Mouse (Mus musculus): ENCODE measurements around the gene Ddx5. TPM values are rescaled to one million over a fixed set of nuclear protein-coding genes. Genes with fewer than 3 reads are reported as not detected.
A peak's percentile ranks its signal among the peaks of the same experiment; 100 is the strongest.

Ddx5 gene
- polyA plus RNA-seq, 1 experiment from 2014 or later: 175 TPM

DNA sequence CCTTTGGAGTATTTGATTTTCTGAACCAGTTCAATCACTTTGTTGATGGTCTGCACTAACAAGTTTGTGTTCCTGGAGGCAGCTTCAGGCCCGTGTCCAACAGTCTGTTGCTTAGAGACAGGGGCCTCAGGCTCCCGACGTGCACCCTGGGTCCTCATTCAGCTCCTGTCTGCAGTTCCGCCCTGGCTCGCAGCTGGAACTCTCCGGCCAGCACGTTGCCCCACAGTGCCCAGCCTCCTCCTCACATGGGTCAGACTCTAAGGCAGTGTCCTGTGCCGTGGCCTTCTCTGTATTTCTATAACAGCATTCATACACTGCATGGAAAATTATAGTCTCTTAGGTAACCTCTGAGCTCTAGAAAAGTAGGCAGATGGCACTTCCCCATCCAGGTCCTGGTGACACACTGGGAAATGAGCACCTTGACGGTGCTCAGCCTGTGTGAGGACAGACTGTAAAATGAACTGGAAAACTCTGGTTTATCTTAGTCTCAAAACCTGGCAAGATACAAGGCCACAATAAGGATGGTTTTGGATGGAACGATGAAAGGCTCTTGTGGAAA, 13.2 kb upstream of the Ddx5 start:
- Histone ChIP-seq H3K9ac (ENCODE audit: low read length) (no peak overlapping the region), H3K36me3 (ENCODE audit: control insufficient read depth, insufficient read depth, low read length) (peaks cover 12% of the 10 kb centered on the region), H3K4me2 (replicated peaks; ENCODE audit: low read depth) (no peak overlapping the region), H3K9me3 (ENCODE audit: control insufficient read depth, low read length) (no peaks in the 10 kb centered on the region), H3K4me3 (ENCODE audit: low read depth, low read length) (no peak overlapping the region), H3K27me3 (ENCODE audit: control insufficient read depth, insufficient read depth, low read length) (no peaks in the 10 kb centered on the region), H3K27ac (replicated peaks) (no peak overlapping the region), H3K4me1 (replicated peaks; ENCODE audit: control insufficient read depth, insufficient read depth) (no peaks in the 10 kb centered on the region)
- DNase-seq (ENCODE audit: low spot score): no peak
- ATAC-seq (ENCODE audit: low FRiP score, low TSS enrichment): 0 out of 2 replicates have a peak, but pooled peaks have one; percentile 28
- WGBS: 89% methylated on average over 10 of the region's 10 CpGs
- TF ChIP-seq EP300 (optimal IDR thresholded peaks at IDR 0.05) (no peak), CTCF (IDR thresholded peaks at IDR 0.05; ENCODE audit: low read depth) (no peak)

DNA sequence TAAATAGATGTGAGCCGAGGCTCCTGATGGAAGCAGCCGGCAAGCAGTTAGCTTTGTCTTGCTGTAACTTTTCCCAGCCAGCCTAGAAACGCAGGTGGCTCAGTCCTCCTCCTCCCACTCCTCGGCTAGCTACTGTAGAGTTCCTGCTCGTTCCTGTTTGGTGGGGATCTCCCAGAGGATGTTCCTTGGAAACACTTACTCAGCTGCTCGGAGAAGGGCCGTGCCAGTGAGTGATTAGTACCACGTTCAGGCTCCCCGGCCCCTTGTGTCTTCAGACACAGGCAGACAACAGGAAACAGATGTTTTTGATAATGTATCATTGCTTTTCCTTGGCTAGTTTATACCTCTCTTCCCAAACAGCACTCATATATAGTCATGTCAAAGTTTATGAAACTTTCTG, 6.7 kb upstream of the Ddx5 start:
- Histone ChIP-seq H3K4me1 (replicated peaks; ENCODE audit: control insufficient read depth, insufficient read depth) (no peaks in the 10 kb centered on the region), H3K9me3 (ENCODE audit: control insufficient read depth, low read length) (no peaks in the 10 kb centered on the region), H3K4me2 (replicated peaks; ENCODE audit: low read depth) (no peak overlapping the region), H3K27ac (replicated peaks) (no peak overlapping the region), H3K27me3 (ENCODE audit: control insufficient read depth, insufficient read depth, low read length) (no peaks in the 10 kb centered on the region), H3K36me3 (ENCODE audit: control insufficient read depth, insufficient read depth, low read length) (peaks cover 7% of the 10 kb centered on the region), H3K4me3 (ENCODE audit: low read depth, low read length) (no peak overlapping the region), H3K9ac (ENCODE audit: low read length) (no peak overlapping the region)
- 52% methylated on average over 9 of the region's 9 CpGs for WGBS
- no peak for DNase-seq (ENCODE audit: low spot score)
- ATAC-seq (ENCODE audit: low FRiP score, low TSS enrichment): peak; percentile 24; the same call in 1 of the 2 replicates
- TF ChIP-seq EP300 (optimal IDR thresholded peaks at IDR 0.05) (no peak), CTCF (IDR thresholded peaks at IDR 0.05; ENCODE audit: low read depth) (no peak)

DNA sequence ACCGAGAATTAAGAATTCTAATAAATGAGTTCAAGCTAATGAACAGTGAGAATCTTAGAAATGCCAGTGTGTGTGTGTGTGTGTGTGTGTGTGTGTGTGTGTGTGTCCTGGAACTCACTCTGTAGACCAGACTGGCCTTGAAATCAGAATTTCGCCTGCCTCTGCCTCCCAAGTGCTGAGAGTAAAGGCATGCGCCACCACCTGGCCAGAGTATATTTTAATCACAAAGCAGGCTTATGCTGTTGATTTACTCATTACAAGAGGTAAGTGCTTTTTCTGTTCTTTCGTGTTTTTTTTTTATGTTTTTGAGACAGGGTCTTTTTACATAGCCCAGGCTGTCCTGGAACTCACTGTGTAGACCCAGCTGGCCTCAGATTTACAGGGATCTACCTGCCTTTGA, 4.9 kb upstream of the Ddx5 start:
- Histone ChIP-seq H3K27me3 (ENCODE audit: control insufficient read depth, insufficient read depth, low read length) (no peaks in the 10 kb centered on the region), H3K4me3 (ENCODE audit: low read depth, low read length) (no peak overlapping the region), H3K9me3 (ENCODE audit: control insufficient read depth, low read length) (no peaks in the 10 kb centered on the region), H3K4me1 (replicated peaks; ENCODE audit: control insufficient read depth, insufficient read depth) (no peaks in the 10 kb centered on the region), H3K9ac (ENCODE audit: low read length) (no peak overlapping the region), H3K4me2 (replicated peaks; ENCODE audit: low read depth) (no peak overlapping the region), H3K27ac (replicated peaks) (no peak overlapping the region), H3K36me3 (ENCODE audit: control insufficient read depth, insufficient read depth, low read length) (peaks cover 7% of the 10 kb centered on the region; the same call in 1 of the 2 replicates)
- 80% methylated on average over 4 of the region's 4 CpGs for WGBS
- peak; percentile 44 for TF ChIP-seq CTCF (IDR thresholded peaks at IDR 0.05; ENCODE audit: low read depth)
- TF ChIP-seq EP300 (optimal IDR thresholded peaks at IDR 0.05): no peak
- DNase-seq (ENCODE audit: low spot score) (no peak), ATAC-seq (ENCODE audit: low FRiP score, low TSS enrichment) (no peak)

DNA sequence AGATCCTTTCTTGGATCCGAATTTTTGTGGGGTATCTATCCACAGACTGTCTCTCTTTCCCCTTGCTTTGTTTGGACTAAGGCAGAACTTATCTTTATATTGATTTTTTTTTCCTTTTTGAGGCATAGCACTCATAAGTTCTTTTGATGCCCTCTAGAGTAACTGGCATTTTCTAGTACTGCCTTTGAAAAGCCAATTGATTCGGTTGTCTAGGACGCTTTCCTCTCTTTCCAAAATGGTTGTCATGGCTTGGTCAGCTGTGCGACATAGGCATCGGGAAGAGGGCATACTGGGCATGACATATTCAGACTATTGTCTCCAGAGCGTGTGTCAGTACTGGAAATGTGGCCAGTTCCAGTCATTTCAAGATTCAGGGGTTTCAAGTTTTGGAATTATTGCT, 664 bp upstream of the Ddx5 start:
- WGBS: 0% methylated on average over 6 of the region's 6 CpGs
- no peak for DNase-seq (ENCODE audit: low spot score)
- peak overlapping the region; percentile 93 for H3K4me3 ChIP-seq (ENCODE audit: low read depth, low read length)

DNA sequence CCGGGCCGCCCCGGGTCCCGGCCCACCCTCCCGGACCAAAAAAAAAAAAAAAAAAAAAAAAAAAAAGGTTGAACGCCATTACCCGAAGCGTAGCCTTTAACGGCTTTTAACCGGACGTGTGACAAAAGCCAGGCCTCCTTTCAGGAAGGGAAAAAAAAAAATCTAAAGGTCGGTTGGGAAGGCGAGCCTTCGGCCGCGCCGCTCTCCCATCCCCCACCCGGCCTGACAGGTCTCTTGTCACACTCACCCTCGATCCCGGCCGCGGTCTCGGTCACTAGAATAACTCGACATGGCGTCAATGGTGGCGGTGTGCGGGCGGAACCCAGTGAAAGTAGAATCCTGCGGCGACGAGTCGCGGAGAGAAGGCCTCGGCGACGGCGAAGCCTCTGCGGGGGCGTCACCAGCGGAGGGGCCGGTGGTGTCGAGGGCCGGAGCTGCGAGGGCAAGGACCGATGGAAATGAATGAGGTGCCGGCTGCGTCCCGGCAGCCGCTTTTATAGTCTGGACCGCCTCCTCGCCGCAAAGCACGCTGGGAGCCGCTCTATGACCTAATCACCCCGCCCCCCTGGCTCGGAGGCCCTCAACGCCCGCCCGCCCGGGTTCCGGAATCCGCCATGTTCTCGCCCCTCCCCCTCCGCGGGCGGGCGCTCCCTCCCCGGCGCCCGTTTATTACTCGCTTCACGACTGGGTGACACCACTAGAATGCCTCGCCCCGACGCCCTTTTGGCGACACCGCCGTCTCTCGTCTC, 785 bp downstream of the Ddx5 start:
- no peaks in the 10 kb centered on the region for H3K9me3 ChIP-seq (ENCODE audit: control insufficient read depth, low read length)
- WGBS: under 1% methylated on average over 61 of the region's 79 CpGs

More for the DNA sequence above, 664 bp upstream of the Ddx5 start:
- H3K9ac ChIP-seq (ENCODE audit: low read length): peak overlapping the region; percentile 100
- peak overlapping the region; percentile 68 for H3K4me2 ChIP-seq (replicated peaks; ENCODE audit: low read depth)
- H3K27me3 ChIP-seq (ENCODE audit: control insufficient read depth, insufficient read depth, low read length): no peaks in the 10 kb centered on the region
- TF ChIP-seq CTCF (IDR thresholded peaks at IDR 0.05; ENCODE audit: low read depth) (no peak), EP300 (optimal IDR thresholded peaks at IDR 0.05) (no peak)
- H3K36me3 ChIP-seq (ENCODE audit: control insufficient read depth, insufficient read depth, low read length): peaks cover 6% of the 10 kb centered on the region; the same call in 1 of the 2 replicates
- H3K9me3 ChIP-seq (ENCODE audit: control insufficient read depth, low read length): no peaks in the 10 kb centered on the region
- H3K27ac ChIP-seq (replicated peaks): peak overlapping the region; percentile 100
- no peak for ATAC-seq (ENCODE audit: low FRiP score, low TSS enrichment)
- H3K4me1 ChIP-seq (replicated peaks; ENCODE audit: control insufficient read depth, insufficient read depth): no peaks in the 10 kb centered on the region

More for the DNA sequence above, 785 bp downstream of the Ddx5 start:
- Histone ChIP-seq H3K9ac (ENCODE audit: low read length) (peak overlapping the region; percentile 100), H3K4me1 (replicated peaks; ENCODE audit: control insufficient read depth, insufficient read depth) (no peaks in the 10 kb centered on the region), H3K4me3 (ENCODE audit: low read depth, low read length) (peak overlapping the region; percentile 93), H3K4me2 (replicated peaks; ENCODE audit: low read depth) (peak overlapping the region; percentile 68), H3K27ac (replicated peaks) (peak overlapping the region; percentile 100), H3K36me3 (ENCODE audit: control insufficient read depth, insufficient read depth, low read length) (peaks cover 16% of the 10 kb centered on the region), H3K27me3 (ENCODE audit: control insufficient read depth, insufficient read depth, low read length) (no peaks in the 10 kb centered on the region)
- TF ChIP-seq CTCF (IDR thresholded peaks at IDR 0.05; ENCODE audit: low read depth) (no peak), EP300 (optimal IDR thresholded peaks at IDR 0.05) (no peak)
- DNase-seq (ENCODE audit: low spot score) (peak; percentile 99), ATAC-seq (ENCODE audit: low FRiP score, low TSS enrichment) (peak; percentile 84)
